Mouse (Mus musculus): Measurements from ENCODE around the gene Fsd2.

DNA sequence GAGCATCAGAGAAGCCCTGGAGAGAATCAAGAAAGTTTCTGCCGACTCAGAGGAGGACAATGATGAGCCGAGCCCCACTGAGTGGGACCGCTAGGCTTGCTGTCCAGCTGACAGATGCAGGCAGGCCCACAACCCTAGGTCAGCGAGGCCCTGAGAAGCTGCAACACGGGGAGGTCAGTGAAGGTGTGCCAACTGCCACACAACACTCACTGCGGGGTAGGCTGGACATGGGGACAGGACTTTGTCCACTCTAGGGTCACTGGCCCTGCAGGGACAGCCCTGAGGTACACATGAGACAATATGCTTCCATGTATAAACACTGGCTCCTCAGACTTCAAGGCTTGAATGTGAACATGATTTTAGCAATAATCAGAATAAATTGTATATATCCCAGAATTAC is 29.3 kb upstream of the Fsd2 start:
- TF ChIP-seq POLR2A (IDR thresholded peaks at IDR 0.05; ENCODE audit: borderline replicate concordance, extremely low read depth, insufficient read depth, insufficient read length, poor library complexity, severe bottlenecking) (no peak), CTCF (IDR thresholded peaks at IDR 0.05; ENCODE audit: borderline replicate concordance, extremely low read depth, insufficient read depth, insufficient read length) (no peak)

All from brain, embryonic 14.5 days (tissue).